Mouse (Mus musculus) G1E (cell line): Measurements from ENCODE around the gene Slc18a2.

Experiments
- CTCF ChIP-seq: IDR thresholded peaks from 2 replicates; pipeline ENCODE4 v1.5.1; 2012; ENCODE audit warnings: low read depth, low read length, inconsistent platforms, mixed read lengths
- POLR2AphosphoS5 ChIP-seq: IDR thresholded peaks from 2 replicates; pipeline ENCODE4 v1.6.1; 2012; ENCODE audit warnings: low read depth, low read length, inconsistent platforms; ENCODE audit not compliant: insufficient replicate concordance
- TAL1 ChIP-seq: conservative IDR thresholded peaks from 2 replicates; pipeline ENCODE4 v1.6.1; 2012; ENCODE audit warnings: low read depth, low read length, inconsistent platforms, mixed read lengths

- TF ChIP-seq CTCF (no peak), TAL1 (no peak), POLR2AphosphoS5 (no peak)
Measured at GRCm38 (mm10) chr19:59282001-59282400, 21.3 kb downstream of the Slc18a2 start.
